Mouse (Mus musculus) liver, postnatal 0 days (tissue): ENCODE measurements at regions not wholly inside any gene's neighbourhood (a gene's known extent, or its start where the extent isn't known, plus 50 kb on each side); places are given as distances from the start of the nearest gene placed in this dataset.

Experiments used
- CTCF ChIP-seq: sonication (generic); IDR thresholded peaks from 2 replicates; pipeline ENCODE4 v1.5.1; 2016; ENCODE audit warnings: antibody characterized with exemption, low read depth
- EP300 ChIP-seq: IDR thresholded peaks from 2 replicates; pipeline ENCODE4 v1.6.1; 2016; ENCODE audit warnings: antibody characterized with exemption, low read depth, mild to moderate bottlenecking

DNA sequence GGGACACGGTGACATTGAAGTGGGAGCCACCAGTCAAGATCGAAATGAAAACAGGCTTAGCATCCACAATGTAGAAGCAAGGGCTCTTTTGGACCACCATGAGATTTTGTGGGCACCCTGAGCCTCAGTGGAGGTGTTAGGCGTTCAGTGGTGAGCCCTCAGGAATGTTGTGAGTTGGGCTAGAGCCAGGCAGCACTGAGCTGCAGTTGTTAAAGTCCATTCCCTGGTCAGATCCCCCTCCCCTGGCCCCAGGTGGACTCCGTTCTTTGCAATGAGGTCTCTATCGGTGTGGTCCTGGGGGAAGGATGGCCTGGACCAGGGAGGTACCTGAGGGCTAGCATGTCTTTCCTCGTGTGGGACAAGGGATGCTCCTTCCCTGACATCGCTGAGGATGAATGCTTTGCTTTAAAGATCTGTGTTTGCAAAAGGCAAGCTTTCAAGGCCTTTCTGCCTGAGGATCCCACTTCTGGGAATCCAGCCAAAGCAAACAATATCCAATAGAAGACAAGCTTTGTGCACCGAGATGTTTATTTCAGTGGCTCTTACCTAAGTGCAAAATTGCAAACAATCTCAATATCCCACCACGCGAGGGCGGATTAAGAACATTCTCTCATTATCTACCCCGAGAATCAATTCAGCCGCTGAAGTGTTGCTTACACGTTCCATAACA lies 90.6 kb upstream of the Gdf10 start:
- TF ChIP-seq CTCF, result no peak
- TF ChIP-seq EP300, result no peak
